Mouse (Mus musculus): Measurements from ENCODE around the gene Cryl1. TPM values are rescaled to one million over a fixed set of nuclear protein-coding genes. Genes with fewer than 3 reads are reported as not detected.

The Cryl1 gene
- polyA plus RNA-seq, 1 experiment from 2014 or later = 8.8 TPM

GRCm38 (mm10) chr14:57407039-57407987 is 9.0 kb upstream of the Cryl1 start:
- Histone ChIP-seq H3K4me2 (replicated peaks; ENCODE audit: low read depth, low read length) (peak overlapping the region; percentile 26), H3K27ac (ENCODE audit: low read depth, low read length) (no peak overlapping the region), H3K4me1 (replicated peaks; ENCODE audit: control insufficient read depth, insufficient read depth, low read length) (no peaks in the 10 kb centered on the region), H3K4me3 (ENCODE audit: low read depth, low read length) (no peak overlapping the region; the same call in 1 of the 2 replicates), H3K9me3 (ENCODE audit: control insufficient read depth, low read length) (no peaks in the 10 kb centered on the region), H3K9ac (ENCODE audit: low read depth, low read length) (no peak overlapping the region), H3K27me3 (ENCODE audit: control insufficient read depth, insufficient read depth, low read length) (no peaks in the 10 kb centered on the region), H3K36me3 (ENCODE audit: control insufficient read depth, insufficient read depth, low read length) (no peaks in the 10 kb centered on the region)
- WGBS = 5% methylated on average over 12 of the region's 12 CpGs
- ATAC-seq (ENCODE audit: low FRiP score) (peak; percentile 87), DNase-seq (ENCODE audit: low spot score) (peak; percentile 75)

DNA sequence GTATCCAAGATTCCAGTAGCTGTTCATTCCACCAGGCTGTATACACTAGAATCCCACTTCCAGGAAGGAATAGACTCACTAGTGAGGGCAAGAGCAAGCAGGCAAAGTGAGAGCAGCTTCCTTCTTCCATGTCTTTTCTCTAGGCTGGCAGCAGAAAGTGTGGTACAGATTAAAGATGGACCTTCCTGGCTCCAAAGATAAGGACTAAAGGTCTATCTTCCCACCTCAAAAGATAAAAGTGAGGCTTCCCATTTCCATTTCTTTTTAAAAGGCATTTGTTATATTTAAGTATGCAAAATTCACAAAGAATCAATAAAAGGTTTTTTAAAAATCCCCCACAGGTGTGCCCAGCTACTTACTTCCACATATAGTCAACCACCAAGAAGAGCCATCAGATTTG is 4.5 kb upstream of the Cryl1 start:
- Histone ChIP-seq H3K4me1 (replicated peaks; ENCODE audit: control insufficient read depth, insufficient read depth, low read length) (0 out of 2 replicates have a peak, but pooled peaks cover 2% of the 10 kb centered on the region), H3K4me2 (replicated peaks; ENCODE audit: low read depth, low read length) (no peak overlapping the region), H3K9ac (ENCODE audit: low read depth, low read length) (no peak overlapping the region), H3K27ac (ENCODE audit: low read depth, low read length) (no peak overlapping the region), H3K9me3 (ENCODE audit: control insufficient read depth, low read length) (no peaks in the 10 kb centered on the region), H3K4me3 (ENCODE audit: low read depth, low read length) (no peak overlapping the region), H3K36me3 (ENCODE audit: control insufficient read depth, insufficient read depth, low read length) (no peaks in the 10 kb centered on the region), H3K27me3 (ENCODE audit: control insufficient read depth, insufficient read depth, low read length) (peaks cover 2% of the 10 kb centered on the region; the same call in 1 of the 2 replicates)
- no peak for ATAC-seq (ENCODE audit: low FRiP score)
- no peak for DNase-seq (ENCODE audit: low spot score)

- ATAC-seq (ENCODE audit: low FRiP score) (no peak; the same call in 1 of the 2 replicates), DNase-seq (ENCODE audit: low spot score) (no peak)
- Histone ChIP-seq H3K4me3 (ENCODE audit: low read depth, low read length) (peak overlapping the region; percentile 59), H3K27ac (ENCODE audit: low read depth, low read length) (no peak overlapping the region), H3K9ac (ENCODE audit: low read depth, low read length) (no peak overlapping the region), H3K27me3 (ENCODE audit: control insufficient read depth, insufficient read depth, low read length) (peaks cover 8% of the 10 kb centered on the region; the same call in 1 of the 2 replicates), H3K9me3 (ENCODE audit: control insufficient read depth, low read length) (no peaks in the 10 kb centered on the region), H3K36me3 (ENCODE audit: control insufficient read depth, insufficient read depth, low read length) (no peaks in the 10 kb centered on the region), H3K4me1 (replicated peaks; ENCODE audit: control insufficient read depth, insufficient read depth, low read length) (0 out of 2 replicates have a peak, but pooled peaks cover 2% of the 10 kb centered on the region), H3K4me2 (replicated peaks; ENCODE audit: low read depth, low read length) (peak overlapping the region; percentile 85)
- WGBS = 23% methylated on average over 13 of the region's 13 CpGs
Observed at GRCm38 (mm10) chr14:57398813-57399427, 591 bp upstream of the Cryl1 start.

DNA sequence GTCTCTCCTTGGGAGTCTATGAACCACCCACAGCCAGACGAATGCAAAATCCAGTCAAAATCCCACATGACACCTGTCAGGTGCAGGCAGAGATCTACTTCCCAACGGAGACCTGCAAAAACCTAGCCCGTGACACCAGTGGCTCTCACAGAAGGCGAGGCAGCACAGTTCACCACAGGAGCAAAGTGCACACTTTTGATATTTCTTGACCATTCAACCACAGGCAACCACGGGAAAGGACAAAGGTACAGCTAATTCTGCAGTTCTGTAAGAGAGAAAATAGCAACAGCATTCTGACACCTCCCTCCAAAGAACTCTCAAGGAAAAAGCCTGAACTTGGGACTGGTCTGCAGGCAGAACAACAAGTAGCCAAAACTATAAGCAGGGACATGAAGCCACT is 1.1 kb downstream of the Cryl1 start:
- no peaks in the 10 kb centered on the region for H3K9me3 ChIP-seq (ENCODE audit: control insufficient read depth, low read length)
- no peaks in the 10 kb centered on the region for H3K36me3 ChIP-seq (ENCODE audit: control insufficient read depth, insufficient read depth, low read length)
- H3K4me1 ChIP-seq (replicated peaks; ENCODE audit: control insufficient read depth, insufficient read depth, low read length) = 0 out of 2 replicates have a peak, but pooled peaks cover 2% of the 10 kb centered on the region
- no peak for ATAC-seq (ENCODE audit: low FRiP score)
- H3K9ac ChIP-seq (ENCODE audit: low read depth, low read length) = no peak overlapping the region
- no peak overlapping the region for H3K27ac ChIP-seq (ENCODE audit: low read depth, low read length)
- H3K4me2 ChIP-seq (replicated peaks; ENCODE audit: low read depth, low read length) = no peak overlapping the region
- peaks cover 8% of the 10 kb centered on the region; the same call in 1 of the 2 replicates for H3K27me3 ChIP-seq (ENCODE audit: control insufficient read depth, insufficient read depth, low read length)
- no peak overlapping the region for H3K4me3 ChIP-seq (ENCODE audit: low read depth, low read length)
- no peak for DNase-seq (ENCODE audit: low spot score)
- WGBS = 86% methylated on average over 5 of the region's 5 CpGs

DNA sequence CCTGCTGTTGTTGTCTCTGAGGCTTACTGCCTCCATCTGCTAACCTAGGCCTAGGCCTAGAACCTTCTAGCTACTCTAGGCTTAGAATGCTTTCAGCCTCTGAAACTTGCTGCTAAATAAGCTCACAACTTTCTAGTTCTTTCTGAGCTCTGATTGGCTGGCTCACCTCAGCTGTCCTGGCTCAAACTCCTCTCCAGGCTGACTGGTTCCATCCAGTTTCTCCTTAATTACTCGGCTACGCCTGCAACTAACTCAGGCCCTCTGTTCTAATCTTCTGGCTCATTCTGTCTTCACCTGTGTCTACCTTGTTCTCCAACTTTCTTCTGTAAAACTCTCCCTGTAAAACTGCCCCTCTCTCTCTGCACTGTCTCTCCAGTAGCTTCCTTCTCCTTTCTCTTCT is 2.9 kb downstream of the Cryl1 start:
- 76% methylated on average over 2 of the region's 2 CpGs for WGBS
- H3K36me3 ChIP-seq (ENCODE audit: control insufficient read depth, insufficient read depth, low read length) = no peaks in the 10 kb centered on the region
- no peak overlapping the region for H3K27ac ChIP-seq (ENCODE audit: low read depth, low read length)
- H3K9me3 ChIP-seq (ENCODE audit: control insufficient read depth, low read length) = no peaks in the 10 kb centered on the region
- DNase-seq (ENCODE audit: low spot score) (no peak), ATAC-seq (ENCODE audit: low FRiP score) (no peak)
- 0 out of 2 replicates have a peak, but pooled peaks cover 2% of the 10 kb centered on the region for H3K4me1 ChIP-seq (replicated peaks; ENCODE audit: control insufficient read depth, insufficient read depth, low read length)
- peaks cover 8% of the 10 kb centered on the region; the same call in 1 of the 2 replicates for H3K27me3 ChIP-seq (ENCODE audit: control insufficient read depth, insufficient read depth, low read length)
- H3K4me2 ChIP-seq (replicated peaks; ENCODE audit: low read depth, low read length) = no peak overlapping the region
- no peak overlapping the region for H3K4me3 ChIP-seq (ENCODE audit: low read depth, low read length)
- no peak overlapping the region for H3K9ac ChIP-seq (ENCODE audit: low read depth, low read length)

GRCm38 (mm10) chr14:57392278-57392677 is 6.1 kb downstream of the Cryl1 start:
- Histone ChIP-seq H3K4me3 (ENCODE audit: low read depth, low read length) (no peak overlapping the region), H3K27me3 (ENCODE audit: control insufficient read depth, insufficient read depth, low read length) (0 out of 2 replicates have a peak, but pooled peaks cover 2% of the 10 kb centered on the region), H3K27ac (ENCODE audit: low read depth, low read length) (no peak overlapping the region), H3K9me3 (ENCODE audit: control insufficient read depth, low read length) (no peaks in the 10 kb centered on the region), H3K36me3 (ENCODE audit: control insufficient read depth, insufficient read depth, low read length) (no peaks in the 10 kb centered on the region), H3K4me2 (replicated peaks; ENCODE audit: low read depth, low read length) (no peak overlapping the region), H3K9ac (ENCODE audit: low read depth, low read length) (no peak overlapping the region), H3K4me1 (replicated peaks; ENCODE audit: control insufficient read depth, insufficient read depth, low read length) (no peaks in the 10 kb centered on the region)
- DNase-seq (ENCODE audit: low spot score) (no peak), ATAC-seq (ENCODE audit: low FRiP score) (no peak)
- 75% methylated on average over 5 of the region's 5 CpGs for WGBS

GRCm38 (mm10) chr14:57391621-57392020 is 6.7 kb downstream of the Cryl1 start:
- no peak overlapping the region for H3K4me3 ChIP-seq (ENCODE audit: low read depth, low read length)
- H3K27ac ChIP-seq (ENCODE audit: low read depth, low read length) = no peak overlapping the region
- ATAC-seq (ENCODE audit: low FRiP score) = no peak
- no peaks in the 10 kb centered on the region for H3K27me3 ChIP-seq (ENCODE audit: control insufficient read depth, insufficient read depth, low read length)
- no peak overlapping the region for H3K9ac ChIP-seq (ENCODE audit: low read depth, low read length)
- no peaks in the 10 kb centered on the region for H3K4me1 ChIP-seq (replicated peaks; ENCODE audit: control insufficient read depth, insufficient read depth, low read length)
- WGBS = 78% methylated on average over 4 of the region's 4 CpGs
- no peak overlapping the region for H3K4me2 ChIP-seq (replicated peaks; ENCODE audit: low read depth, low read length)
- DNase-seq (ENCODE audit: low spot score) = no peak
- no peaks in the 10 kb centered on the region for H3K9me3 ChIP-seq (ENCODE audit: control insufficient read depth, low read length)
- no peaks in the 10 kb centered on the region for H3K36me3 ChIP-seq (ENCODE audit: control insufficient read depth, insufficient read depth, low read length)

DNA sequence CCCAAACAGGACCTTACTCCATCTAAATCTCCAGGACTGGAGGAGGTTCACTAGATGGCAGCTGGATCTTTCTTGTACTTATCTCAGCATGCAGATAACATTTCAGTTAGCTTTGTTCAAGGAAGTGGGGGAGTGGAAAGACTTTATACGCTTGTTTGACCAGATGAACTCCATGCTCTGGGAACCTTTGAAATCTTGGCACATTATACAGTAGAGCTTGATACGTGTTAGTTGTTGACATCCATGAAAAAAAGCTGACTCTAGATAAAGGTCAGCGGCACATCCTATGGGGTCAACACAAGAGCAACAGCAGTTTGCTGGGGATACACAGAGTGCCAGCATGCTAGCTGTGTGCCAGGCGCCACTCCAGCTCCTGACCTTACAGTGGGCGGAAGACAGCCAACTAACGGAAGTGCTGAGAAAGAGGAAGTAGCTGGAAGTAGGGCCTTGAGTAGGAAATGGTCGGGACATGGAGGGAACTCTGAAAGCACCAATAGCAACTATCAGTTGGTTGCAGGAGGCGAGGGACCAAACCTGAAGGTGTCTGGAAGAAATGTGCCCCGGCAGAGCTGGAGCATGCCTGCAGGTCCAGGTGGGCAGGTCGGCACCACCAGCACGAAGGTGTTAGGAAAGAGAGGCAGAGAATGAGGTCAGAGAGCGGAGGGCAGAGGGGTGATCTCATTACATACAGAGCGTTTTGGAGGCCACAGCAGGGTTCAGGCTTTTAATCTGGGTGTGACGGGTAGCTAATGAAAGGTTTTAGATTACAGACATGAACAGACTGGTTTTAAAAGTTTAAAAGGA is 11.4 kb downstream of the Cryl1 start:
- DNase-seq (ENCODE audit: low spot score) (no peak), ATAC-seq (ENCODE audit: low FRiP score) (no peak)
- H3K9ac ChIP-seq (ENCODE audit: low read depth, low read length) = no peak overlapping the region
- no peak overlapping the region for H3K27ac ChIP-seq (ENCODE audit: low read depth, low read length)
- 72% methylated on average over 14 of the region's 14 CpGs for WGBS
- no peaks in the 10 kb centered on the region for H3K4me1 ChIP-seq (replicated peaks; ENCODE audit: control insufficient read depth, insufficient read depth, low read length)
- no peak overlapping the region for H3K4me3 ChIP-seq (ENCODE audit: low read depth, low read length)
- H3K4me2 ChIP-seq (replicated peaks; ENCODE audit: low read depth, low read length) = no peak overlapping the region
- H3K9me3 ChIP-seq (ENCODE audit: control insufficient read depth, low read length) = no peaks in the 10 kb centered on the region
- H3K36me3 ChIP-seq (ENCODE audit: control insufficient read depth, insufficient read depth, low read length) = no peaks in the 10 kb centered on the region
- no peaks in the 10 kb centered on the region for H3K27me3 ChIP-seq (ENCODE audit: control insufficient read depth, insufficient read depth, low read length)
